Mouse (Mus musculus): ENCODE data around the gene Spta1. TPM values are rescaled to one million over a fixed set of nuclear protein-coding genes. Genes with fewer than 3 reads are reported as not detected.

The Spta1 gene
- 0.12 TPM in 2 replicates for polyA plus RNA-seq (2015; fragmentation: Nextera tagmentation; extraction: Ambion mirVana)

DNA sequence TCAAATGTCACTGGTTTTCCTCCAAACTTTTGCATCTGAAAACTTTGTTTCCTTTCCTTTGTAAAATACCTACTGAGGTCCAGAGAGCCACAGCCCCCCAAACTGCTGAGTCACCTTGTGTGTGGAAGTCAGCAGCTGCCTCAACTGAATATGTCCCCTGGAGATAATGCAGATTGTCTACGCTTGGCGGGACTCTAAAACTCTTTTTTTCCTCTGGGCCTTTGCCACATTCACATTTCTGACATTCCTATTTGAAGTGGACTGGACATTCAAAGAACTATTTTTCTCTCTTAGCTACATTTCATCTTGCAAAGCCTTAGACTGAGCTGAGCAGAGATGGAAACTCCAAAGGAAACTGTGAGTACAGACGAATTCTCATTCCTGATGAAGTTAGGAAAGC lies at the start of gene Spta1:
TSS of gene Spta1 (plus strand) at position 172 of the 400 bp plus-strand sequence.
- no peaks in the 10 kb centered on the region for H3K27me3 ChIP-seq
- no peaks in the 10 kb centered on the region for H3K9me3 ChIP-seq
- no peaks in the 10 kb centered on the region for H3K4me1 ChIP-seq (replicated peaks)
- H3K4me2 ChIP-seq (replicated peaks): no peak within 1 kb of the TSS
- no peaks in the 10 kb centered on the region for H3K36me3 ChIP-seq
- WGBS: 16% methylated on average over 3 of the region's 3 CpGs
- H3K27ac ChIP-seq: no peak within 1 kb of the TSS
- no peak for ATAC-seq
- no peak within 1 kb of the TSS for H3K9ac ChIP-seq (replicated peaks)
- no peak within 1 kb of the TSS for H3K4me3 ChIP-seq (replicated peaks)

DNA sequence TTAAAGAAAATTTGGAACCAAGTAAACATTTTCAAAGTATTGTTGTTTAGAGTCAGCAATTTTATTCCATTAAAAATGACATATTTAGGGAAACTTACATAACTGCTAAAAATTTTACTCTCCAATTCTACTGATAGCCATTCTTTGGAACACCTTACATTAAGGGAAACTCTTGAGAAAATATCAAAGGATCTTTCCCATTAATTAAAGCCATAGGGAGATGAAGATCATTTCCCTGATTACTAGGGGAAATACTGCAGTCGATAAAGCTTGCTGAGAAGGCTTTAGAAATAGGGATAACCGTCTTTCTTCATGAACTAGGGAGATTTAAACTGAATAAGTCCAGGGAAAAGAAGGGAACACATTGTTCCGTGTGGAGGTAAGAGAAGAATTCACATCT lies 41.4 kb upstream of the Spta1 start, which contains the start of gene Olfr424:
TSS of gene Olfr424 (plus strand) at position 301 of the 400 bp plus-strand sequence.
- Histone ChIP-seq H3K4me1 (replicated peaks) (no peaks in the 10 kb centered on the region), H3K27ac (no peak within 1 kb of the TSS), H3K36me3 (no peaks in the 10 kb centered on the region), H3K4me2 (replicated peaks) (no peak within 1 kb of the TSS), H3K4me3 (replicated peaks) (no peak within 1 kb of the TSS), H3K9me3 (no peaks in the 10 kb centered on the region), H3K9ac (replicated peaks) (no peak within 1 kb of the TSS), H3K27me3 (no peaks in the 10 kb centered on the region)
- 76% methylated on average over 3 of the region's 3 CpGs for WGBS
- no peak for ATAC-seq

DNA sequence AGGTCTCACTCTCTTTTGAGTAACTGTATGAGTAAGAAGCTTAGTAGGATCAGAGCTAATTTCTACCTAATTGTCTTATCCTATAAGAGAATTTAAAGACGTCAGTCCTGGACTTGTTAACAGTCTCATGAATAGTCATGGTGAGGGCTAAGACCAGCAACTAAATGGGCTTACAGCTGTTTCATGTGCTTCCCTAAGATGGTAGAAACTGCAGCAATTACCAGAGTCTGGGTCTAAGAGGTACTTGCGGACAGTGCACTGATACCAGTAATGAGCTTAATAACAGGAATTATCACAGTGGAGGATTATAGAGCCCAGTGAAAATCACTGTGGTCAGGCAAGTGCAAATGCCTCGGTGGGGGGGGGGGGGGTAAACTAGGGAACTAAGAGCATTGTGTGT lies 40.6 kb upstream of the Spta1 start:
- H3K4me2 ChIP-seq (replicated peaks): no peak overlapping the region
- H3K36me3 ChIP-seq: no peaks in the 10 kb centered on the region
- H3K4me3 ChIP-seq (replicated peaks): no peak overlapping the region
- no peaks in the 10 kb centered on the region for H3K9me3 ChIP-seq
- H3K27ac ChIP-seq: no peak overlapping the region
- no peak overlapping the region for H3K9ac ChIP-seq (replicated peaks)
- 0 out of 2 replicates have a peak, but pooled peaks have one; percentile 17 for ATAC-seq
- H3K4me1 ChIP-seq (replicated peaks): no peaks in the 10 kb centered on the region
- no peaks in the 10 kb centered on the region for H3K27me3 ChIP-seq
- 45% methylated on average over 3 of the region's 3 CpGs for WGBS

DNA sequence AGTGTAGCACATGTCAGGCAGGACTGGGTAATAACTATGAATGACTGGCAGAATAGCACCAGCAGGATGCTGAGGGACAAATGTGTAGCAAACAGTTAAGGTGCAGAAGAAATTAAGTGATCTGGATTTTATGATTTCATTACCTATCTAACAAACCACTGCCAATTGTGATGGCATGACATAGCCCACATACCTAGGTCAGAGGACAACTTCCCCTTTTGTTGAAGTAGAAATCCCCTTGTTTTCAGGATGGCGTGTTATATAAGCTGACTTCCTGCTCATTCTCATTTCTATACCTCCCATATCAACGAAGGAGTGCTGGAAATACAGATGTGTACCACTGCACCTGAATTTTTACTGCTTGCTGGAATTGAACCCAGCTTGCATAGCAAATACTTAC lies 31.2 kb upstream of the Spta1 start:
- Histone ChIP-seq H3K27me3 (no peaks in the 10 kb centered on the region), H3K9me3 (no peaks in the 10 kb centered on the region), H3K4me3 (replicated peaks) (no peak overlapping the region), H3K4me1 (replicated peaks) (no peaks in the 10 kb centered on the region), H3K4me2 (replicated peaks) (no peak overlapping the region), H3K36me3 (no peaks in the 10 kb centered on the region), H3K27ac (no peak overlapping the region), H3K9ac (replicated peaks) (no peak overlapping the region)
- no peak for ATAC-seq
- WGBS: 63% methylated on average over 2 of the region's 2 CpGs

DNA sequence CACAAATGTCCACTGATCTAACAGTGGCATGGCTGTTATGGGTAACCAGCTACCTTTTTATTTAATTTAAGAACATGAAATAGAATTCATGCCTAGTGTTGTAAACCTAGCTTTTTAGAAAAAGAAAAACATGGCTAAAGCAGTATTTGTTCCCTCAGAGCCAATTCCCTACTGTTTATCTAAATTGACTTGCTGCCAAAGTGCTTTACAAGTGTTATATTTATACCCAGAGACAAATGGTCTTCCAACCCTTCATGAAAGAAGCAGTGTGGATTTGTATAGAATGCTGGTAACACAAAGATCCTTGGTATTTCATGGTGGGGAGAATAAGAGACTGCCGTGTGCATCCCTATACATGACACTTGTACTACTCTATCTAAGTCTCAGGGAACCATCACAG lies 25.9 kb upstream of the Spta1 start:
- no peaks in the 10 kb centered on the region for H3K36me3 ChIP-seq
- ATAC-seq: no peak
- H3K4me3 ChIP-seq (replicated peaks): no peak overlapping the region
- no peak overlapping the region for H3K27ac ChIP-seq
- H3K9me3 ChIP-seq: no peaks in the 10 kb centered on the region
- no peak overlapping the region for H3K9ac ChIP-seq (replicated peaks)
- H3K4me2 ChIP-seq (replicated peaks): no peak overlapping the region
- no peaks in the 10 kb centered on the region for H3K27me3 ChIP-seq
- WGBS: 86% methylated on average over 1 of the region's 1 CpGs
- 0 out of 2 replicates have a peak, but pooled peaks cover 3% of the 10 kb centered on the region for H3K4me1 ChIP-seq (replicated peaks)

DNA sequence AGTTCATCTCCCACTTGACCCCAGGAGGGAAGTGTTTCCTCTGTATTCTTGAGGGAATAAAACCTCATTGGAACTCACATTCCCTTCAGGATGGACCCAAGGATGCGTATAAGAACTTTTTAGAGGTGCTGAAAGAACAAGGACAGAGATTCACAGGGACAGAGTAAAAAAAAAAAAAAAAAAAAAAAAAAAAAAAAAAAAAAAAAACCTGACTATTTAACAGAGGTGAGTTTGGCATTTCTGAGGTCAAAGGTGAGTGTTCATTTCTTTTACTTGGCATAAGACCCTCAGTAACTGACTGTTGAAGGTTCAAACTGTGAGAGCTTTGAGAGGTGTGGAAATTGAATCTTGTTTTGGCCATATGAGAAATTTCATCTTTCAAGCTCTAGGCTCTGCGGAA lies 23.3 kb upstream of the Spta1 start:
- no peaks in the 10 kb centered on the region for H3K36me3 ChIP-seq
- WGBS: 81% methylated on average over 2 of the region's 2 CpGs

DNA sequence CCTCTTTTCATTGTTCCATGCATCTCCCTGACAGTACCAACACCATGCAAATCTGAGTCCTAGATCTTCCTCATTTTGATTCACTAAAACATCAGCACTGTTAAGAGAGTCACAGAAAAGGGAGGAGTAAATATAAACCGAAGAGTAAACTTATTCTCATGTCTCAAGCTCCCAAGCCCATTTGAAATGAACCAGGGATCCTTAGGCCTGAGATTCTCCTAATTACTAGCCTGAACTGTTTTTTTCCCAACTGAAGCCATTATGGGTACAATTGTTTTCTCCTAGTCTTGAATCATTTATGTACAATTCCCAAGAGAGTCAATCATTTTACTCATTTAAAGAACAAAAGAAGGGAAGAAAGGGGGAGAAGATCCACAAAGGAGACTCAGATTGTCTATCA lies 17.2 kb upstream of the Spta1 start, which contains the start of gene Olfr420:
TSS of gene Olfr420 (plus strand) at position 301 of the 400 bp plus-strand sequence.
- Histone ChIP-seq H3K9me3 (no peaks in the 10 kb centered on the region), H3K27me3 (no peaks in the 10 kb centered on the region), H3K27ac (no peak within 1 kb of the TSS), H3K4me3 (replicated peaks) (no peak within 1 kb of the TSS), H3K9ac (replicated peaks) (no peak within 1 kb of the TSS), H3K36me3 (no peaks in the 10 kb centered on the region), H3K4me1 (replicated peaks) (no peaks in the 10 kb centered on the region), H3K4me2 (replicated peaks) (no peak within 1 kb of the TSS)
- WGBS: 83% methylated on average over 1 of the region's 1 CpGs
- no peak for ATAC-seq

More for the DNA sequence above, 23.3 kb upstream of the Spta1 start:
- Histone ChIP-seq H3K4me3 (replicated peaks) (no peak overlapping the region), H3K27ac (no peak overlapping the region), H3K4me1 (replicated peaks) (0 out of 2 replicates have a peak, but pooled peaks cover 3% of the 10 kb centered on the region), H3K9ac (replicated peaks) (no peak overlapping the region), H3K9me3 (no peaks in the 10 kb centered on the region), H3K27me3 (no peaks in the 10 kb centered on the region), H3K4me2 (replicated peaks) (no peak overlapping the region)
- no peak for ATAC-seq

DNA sequence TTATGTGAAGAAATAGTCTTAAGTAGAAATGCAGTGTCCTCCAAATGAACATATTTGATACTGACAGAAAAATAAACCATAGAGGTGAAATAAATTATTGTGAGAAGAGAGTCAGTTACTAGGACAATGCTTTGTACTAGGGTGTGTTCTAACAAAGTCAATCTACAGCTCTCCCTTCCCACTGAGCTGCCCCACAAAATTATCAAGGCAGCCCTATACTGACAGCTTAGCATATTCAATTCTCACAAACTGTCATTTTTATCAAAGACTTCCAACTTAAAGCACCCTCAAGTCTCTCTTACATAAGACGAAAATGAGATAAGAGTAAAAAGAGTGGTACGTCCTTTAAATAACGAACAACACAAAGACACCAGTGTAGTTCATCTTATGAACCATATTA lies 15.0 kb upstream of the Spta1 start:
- no peak overlapping the region for H3K4me3 ChIP-seq (replicated peaks)
- H3K4me1 ChIP-seq (replicated peaks): no peaks in the 10 kb centered on the region
- no peak overlapping the region for H3K27ac ChIP-seq
- no peaks in the 10 kb centered on the region for H3K9me3 ChIP-seq
- 94% methylated on average over 3 of the region's 3 CpGs for WGBS
- H3K4me2 ChIP-seq (replicated peaks): no peak overlapping the region
- H3K36me3 ChIP-seq: no peaks in the 10 kb centered on the region
- no peak for ATAC-seq
- H3K27me3 ChIP-seq: no peaks in the 10 kb centered on the region
- H3K9ac ChIP-seq (replicated peaks): no peak overlapping the region

DNA sequence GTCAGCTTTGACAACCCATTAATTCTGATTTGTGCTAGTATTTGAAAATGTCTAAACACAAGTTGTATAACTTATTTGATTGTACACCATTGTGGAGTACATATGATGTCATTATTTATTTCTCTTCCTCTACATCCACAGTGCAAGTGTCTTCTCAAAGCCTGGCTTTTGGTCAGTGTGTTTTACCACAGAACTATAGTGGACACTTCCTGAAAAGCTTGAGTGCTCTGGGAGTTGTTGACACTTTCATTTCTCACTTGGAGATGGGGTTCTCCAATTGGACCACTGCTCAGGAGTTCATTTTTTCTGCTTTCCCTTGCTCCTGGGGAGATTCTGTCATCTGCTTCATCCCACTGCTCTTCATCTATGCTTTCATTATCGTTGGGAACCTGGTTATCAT lies 14.1 kb upstream of the Spta1 start:
- no peak overlapping the region for H3K4me2 ChIP-seq (replicated peaks)
- 85% methylated on average over 1 of the region's 1 CpGs for WGBS
- H3K27ac ChIP-seq: no peak overlapping the region

DNA sequence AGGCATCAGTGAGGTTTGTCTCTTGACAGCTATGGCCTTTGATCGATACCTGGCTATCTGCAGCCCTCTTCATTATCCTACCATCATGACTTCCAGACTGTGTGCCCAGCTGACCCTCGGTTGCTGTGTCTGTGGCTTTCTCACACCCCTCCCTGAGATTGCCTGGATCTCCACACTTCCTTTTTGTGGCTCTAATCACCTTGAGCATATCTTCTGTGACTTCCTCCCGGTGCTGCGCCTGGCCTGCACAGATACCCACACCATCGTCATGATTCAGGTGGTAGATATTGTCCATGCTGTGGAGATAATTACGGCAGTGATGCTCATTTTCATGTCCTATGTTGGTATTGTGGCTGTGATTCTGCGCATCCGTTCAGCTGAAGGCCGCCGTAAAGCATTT lies 13.5 kb upstream of the Spta1 start:
- no peak for ATAC-seq
- no peak overlapping the region for H3K4me2 ChIP-seq (replicated peaks)
- H3K9me3 ChIP-seq: no peaks in the 10 kb centered on the region
- H3K4me3 ChIP-seq (replicated peaks): no peak overlapping the region
- WGBS: 93% methylated on average over 10 of the region's 10 CpGs
- no peak overlapping the region for H3K9ac ChIP-seq (replicated peaks)
- no peaks in the 10 kb centered on the region for H3K36me3 ChIP-seq
- no peak overlapping the region for H3K27ac ChIP-seq
- H3K27me3 ChIP-seq: no peaks in the 10 kb centered on the region
- no peaks in the 10 kb centered on the region for H3K4me1 ChIP-seq (replicated peaks)

More for the DNA sequence above, 14.1 kb upstream of the Spta1 start:
- Histone ChIP-seq H3K9ac (replicated peaks) (no peak overlapping the region), H3K9me3 (no peaks in the 10 kb centered on the region), H3K36me3 (no peaks in the 10 kb centered on the region), H3K27me3 (no peaks in the 10 kb centered on the region), H3K4me3 (replicated peaks) (no peak overlapping the region), H3K4me1 (replicated peaks) (no peaks in the 10 kb centered on the region)
- no peak for ATAC-seq

DNA sequence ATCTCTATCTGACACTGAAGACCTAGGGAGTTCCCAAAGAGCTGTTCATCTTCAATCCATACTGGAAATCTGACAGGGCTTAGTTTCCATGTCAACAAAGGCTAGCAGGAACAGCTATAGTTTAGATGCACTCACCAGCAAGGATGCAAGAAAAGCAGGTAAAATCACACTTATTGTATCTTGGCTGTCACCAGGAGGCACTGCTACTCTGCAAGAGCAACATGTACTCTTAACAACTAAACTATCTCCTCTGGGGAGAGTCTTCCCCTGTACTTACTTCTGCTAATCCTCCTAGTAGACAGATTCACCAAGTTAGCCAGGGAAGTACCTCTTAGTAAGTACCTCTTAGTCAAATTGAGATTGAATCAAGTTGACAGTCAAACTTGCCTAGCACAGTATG lies 3.6 kb upstream of the Spta1 start:
- Histone ChIP-seq H3K4me1 (replicated peaks) (no peaks in the 10 kb centered on the region), H3K9me3 (no peaks in the 10 kb centered on the region), H3K9ac (replicated peaks) (no peak overlapping the region)

DNA sequence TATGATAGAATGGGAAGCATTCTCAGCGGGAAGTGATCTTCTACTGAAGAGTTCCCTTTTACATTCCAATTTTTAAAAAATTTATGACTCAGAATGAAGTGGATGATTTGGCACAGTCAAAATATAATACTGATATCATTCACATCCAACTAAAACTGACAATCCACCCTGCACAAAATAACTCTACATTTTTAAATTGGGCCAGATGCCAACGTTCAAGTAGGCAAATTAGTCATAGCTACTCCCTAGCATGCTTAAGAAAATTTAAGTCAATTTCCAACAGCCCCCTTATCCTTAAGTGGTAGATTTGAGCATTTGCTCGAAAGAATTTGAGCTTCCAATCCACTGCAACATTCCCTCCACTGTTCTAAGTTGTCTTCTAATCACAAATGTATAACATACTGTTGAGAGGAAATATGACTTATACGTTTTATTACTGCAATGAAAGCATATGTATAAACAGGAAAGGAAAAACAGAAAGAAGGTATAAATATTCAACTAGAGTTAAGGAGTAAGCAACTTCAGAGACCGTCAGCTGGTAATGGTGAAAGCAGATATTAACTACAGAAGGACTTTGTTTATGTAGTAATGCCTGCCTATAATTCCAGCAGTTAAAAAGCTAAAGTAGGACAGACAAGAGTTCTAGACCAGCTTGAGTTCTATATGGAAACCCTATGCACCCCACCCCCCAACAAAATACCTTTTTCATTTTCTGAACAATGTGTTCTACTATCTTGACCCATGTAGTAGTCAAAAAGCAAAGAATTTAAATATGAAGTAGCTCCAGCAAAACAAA lies 1.7 kb upstream of the Spta1 start:
- H3K9me3 ChIP-seq: no peaks in the 10 kb centered on the region
- no peak overlapping the region for H3K27ac ChIP-seq
- ATAC-seq: no peak
- H3K36me3 ChIP-seq: no peaks in the 10 kb centered on the region
- no peak overlapping the region for H3K4me2 ChIP-seq (replicated peaks)
- H3K4me3 ChIP-seq (replicated peaks): no peak overlapping the region
- no peaks in the 10 kb centered on the region for H3K4me1 ChIP-seq (replicated peaks)
- WGBS: 88% methylated on average over 5 of the region's 5 CpGs
- no peak overlapping the region for H3K9ac ChIP-seq (replicated peaks)
- H3K27me3 ChIP-seq: no peaks in the 10 kb centered on the region

More for the DNA sequence above, 3.6 kb upstream of the Spta1 start:
- H3K36me3 ChIP-seq: no peaks in the 10 kb centered on the region
- no peak for ATAC-seq
- H3K4me3 ChIP-seq (replicated peaks): no peak overlapping the region
- H3K27ac ChIP-seq: no peak overlapping the region
- H3K4me2 ChIP-seq (replicated peaks): no peak overlapping the region
- no peaks in the 10 kb centered on the region for H3K27me3 ChIP-seq

DNA sequence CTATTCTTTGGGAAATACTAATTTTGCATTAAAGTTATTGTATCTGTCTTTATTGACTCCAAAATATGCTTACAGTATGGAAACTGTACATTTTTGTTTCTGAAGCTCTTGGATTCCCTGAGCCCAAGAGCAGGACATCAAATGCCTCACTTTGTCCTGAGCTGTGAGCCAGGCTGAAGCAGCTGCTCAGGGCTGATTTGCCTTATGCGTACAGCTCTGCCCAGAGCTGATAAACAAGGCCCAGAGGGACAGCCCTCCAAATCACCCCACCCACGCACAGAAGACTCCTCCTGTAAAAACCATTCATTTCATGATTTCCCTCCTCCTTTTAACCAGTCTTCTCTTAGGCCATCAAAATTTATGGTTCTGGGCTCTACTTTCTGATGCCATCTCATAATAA lies 1.0 kb upstream of the Spta1 start:
- ATAC-seq: no peak
- Histone ChIP-seq H3K4me2 (replicated peaks) (no peak overlapping the region), H3K9ac (replicated peaks) (no peak overlapping the region), H3K27me3 (no peaks in the 10 kb centered on the region), H3K9me3 (no peaks in the 10 kb centered on the region), H3K4me1 (replicated peaks) (no peaks in the 10 kb centered on the region), H3K4me3 (replicated peaks) (no peak overlapping the region), H3K36me3 (no peaks in the 10 kb centered on the region), H3K27ac (no peak overlapping the region)
- 62% methylated on average over 2 of the region's 2 CpGs for WGBS

Measured in midbrain, embryonic 13.5 days (tissue).